ENCODE assay signal across 32 mouse cellular contexts in genomic region chr11:49820928-49821327, GRCm38 (mm10). TPM values are rescaled to one million over a fixed set of nuclear protein-coding genes. Genes with fewer than 3 reads are reported as not detected.
DNase-seq lines count a peak whose midpoint lies in the region; ATAC-seq and TF ChIP-seq lines count a peak whose summit lies in the region.
"Had no signal": no experiment of that assay in that cellular context is flagged by ENCODE, and none has a peak within 500 bp of the region (broad histone marks: within the 10 kb centered on the region; RNA-seq: fewer than 3 reads in every experiment).

No protein-coding gene starts in this region.

- H3K9me3 ChIP-seq in lung, embryonic 14.5 days (ENCODE audit: low read depth, low read length), result no peaks in the 10 kb centered on the region
- H3K9me3 ChIP-seq in intestine, embryonic 16.5 days (ENCODE audit: control insufficient read depth, low read length), result no peaks in the 10 kb centered on the region
- no peaks in the 10 kb centered on the region for H3K9me3 ChIP-seq in stomach, embryonic 16.5 days (replicated peaks; ENCODE audit: control insufficient read depth, low read length)
- no peaks in the 10 kb centered on the region for H3K9me3 ChIP-seq in midbrain, embryonic 15.5 days
- H3K9me3 ChIP-seq: embryonic facial prominence, embryonic 10.5 days; embryonic facial prominence, embryonic 13.5 days; forebrain, embryonic 10.5 days; forebrain, embryonic 13.5 days; heart, embryonic 10.5 days; heart, embryonic 13.5 days had no signal

- no peak overlapping the region for H3K9ac ChIP-seq in lung, embryonic 14.5 days
- no peak overlapping the region for H3K9ac ChIP-seq in intestine, embryonic 16.5 days (ENCODE audit: low read depth, low read length)
- no peak overlapping the region for H3K9ac ChIP-seq in stomach, embryonic 16.5 days (ENCODE audit: low read length)
- H3K9ac ChIP-seq in midbrain, embryonic 15.5 days, result no peak overlapping the region
- H3K9ac ChIP-seq: embryonic facial prominence, embryonic 13.5 days; forebrain, embryonic 13.5 days; heart, embryonic 13.5 days; hindbrain, embryonic 14.5 days had no signal

- H3K27ac ChIP-seq in lung, embryonic 14.5 days (ENCODE audit: low read depth), result no peak overlapping the region
- no peak overlapping the region for H3K27ac ChIP-seq in intestine, embryonic 16.5 days (ENCODE audit: low read length)
- H3K27ac ChIP-seq in stomach, embryonic 16.5 days (ENCODE audit: low read length), result no peak overlapping the region
- H3K27ac ChIP-seq in midbrain, embryonic 15.5 days, result no peak overlapping the region
- H3K27ac ChIP-seq: embryonic facial prominence, embryonic 10.5 days; embryonic facial prominence, embryonic 13.5 days; forebrain, embryonic 10.5 days; forebrain, embryonic 13.5 days; gastrocnemius, adult 2 months; heart, embryonic 10.5 days; heart, embryonic 13.5 days; hindbrain, embryonic 14.5 days; hindbrain, postnatal 0 days had no signal

- no peaks in the 10 kb centered on the region for H3K27me3 ChIP-seq in lung, embryonic 14.5 days (ENCODE audit: insufficient read depth, low read length)
- H3K27me3 ChIP-seq in intestine, embryonic 16.5 days (replicated peaks; ENCODE audit: control insufficient read depth, insufficient read depth, low read length), result no peaks in the 10 kb centered on the region
- no peaks in the 10 kb centered on the region for H3K27me3 ChIP-seq in stomach, embryonic 16.5 days (ENCODE audit: control insufficient read depth, insufficient read depth, low read length)
- no peaks in the 10 kb centered on the region for H3K27me3 ChIP-seq in midbrain, embryonic 15.5 days (replicated peaks)
- H3K27me3 ChIP-seq: CH12.LX; embryonic facial prominence, embryonic 13.5 days; forebrain, embryonic 13.5 days; heart, embryonic 13.5 days had no signal

- peak; percentile 44; the same call in 1 of the 2 replicates for ATAC-seq in lung, embryonic 14.5 days (ENCODE audit: insufficient read depth)
- 0 out of 2 replicates have a peak, but pooled peaks have one; percentile 42 for ATAC-seq in intestine, embryonic 16.5 days
- peak; percentile 58; the same call in 1 of the 2 replicates for ATAC-seq in stomach, embryonic 16.5 days (ENCODE audit: insufficient read depth, low FRiP score)
- no peak for ATAC-seq in midbrain, embryonic 15.5 days (replicated peaks)
- ATAC-seq: activated CD4-positive, CD25-positive, alpha-beta regulatory T cell, adult 4 months; forebrain, embryonic 13.5 days; forebrain, embryonic 16.5 days; hindbrain, postnatal 0 days had no signal

- no peak for DNase-seq in lung, embryonic 14.5 days
- DNase-seq in lung, postnatal 36 days, result no peak
- DNase-seq in frontal cortex, postnatal 14 days (ENCODE audit: low spot score in 2 of 2), result no peak
- DNase-seq in thymus, postnatal 4 days, result no peak
- DNase-seq: adrenal gland, adult 8-10 months; adrenal gland, postnatal 25 days; B cell, adult 2 months; cerebellum, adult 11-12 months; cerebellum, adult 8-10 months; cerebellum, postnatal 10 days; cerebellum, postnatal 36 days; embryo, embryonic 11 days; gastrocnemius, adult 2 months; gastrocnemius, postnatal 25 days; heart, adult 18-20 months; heart, postnatal 14 days; heart, postnatal 4 days had no signal

- no peak overlapping the region for H3K4me2 ChIP-seq in lung, embryonic 14.5 days
- no peak overlapping the region for H3K4me2 ChIP-seq in intestine, embryonic 16.5 days (ENCODE audit: low read depth, low read length)
- no peak overlapping the region for H3K4me2 ChIP-seq in stomach, embryonic 16.5 days (ENCODE audit: low read depth, low read length)
- H3K4me2 ChIP-seq in midbrain, embryonic 15.5 days, result no peak overlapping the region
- H3K4me2 ChIP-seq: embryonic facial prominence, embryonic 13.5 days; forebrain, embryonic 13.5 days; heart, embryonic 13.5 days; hindbrain, embryonic 14.5 days had no signal

- no peak overlapping the region for H3K4me3 ChIP-seq in lung, embryonic 14.5 days (ENCODE audit: low read depth, low read length)
- H3K4me3 ChIP-seq in intestine, embryonic 16.5 days (ENCODE audit: low read length), result no peak overlapping the region
- H3K4me3 ChIP-seq in stomach, embryonic 16.5 days (replicated peaks; ENCODE audit: low read length), result no peak overlapping the region
- no peak overlapping the region for H3K4me3 ChIP-seq in midbrain, embryonic 15.5 days
- H3K4me3 ChIP-seq: embryonic facial prominence, embryonic 10.5 days; embryonic facial prominence, embryonic 13.5 days; erythroblast, embryonic 14.5 days; forebrain, embryonic 10.5 days; forebrain, embryonic 13.5 days; gastrocnemius, adult 2 months; heart, embryonic 10.5 days; heart, embryonic 13.5 days had no signal

- TF ChIP-seq CTCF in lung, embryonic 14.5 days (IDR thresholded peaks at IDR 0.05; ENCODE audit: low read depth), result no peak

- H3K36me3 ChIP-seq in lung, embryonic 14.5 days (ENCODE audit: insufficient read depth), result peaks cover 16% of the 10 kb centered on the region; the same call in 1 of the 2 replicates
- 0 out of 2 replicates have a peak, but pooled peaks cover 3% of the 10 kb centered on the region for H3K36me3 ChIP-seq in intestine, embryonic 16.5 days (ENCODE audit: control insufficient read depth, insufficient read depth, low read length)
- H3K36me3 ChIP-seq in stomach, embryonic 16.5 days (ENCODE audit: control insufficient read depth, insufficient read depth, low read length), result no peaks in the 10 kb centered on the region
- H3K36me3 ChIP-seq in midbrain, embryonic 15.5 days (replicated peaks), result peaks cover 18% of the 10 kb centered on the region; the same call in 1 of the 2 replicates

- H3K4me1 ChIP-seq in lung, embryonic 14.5 days (ENCODE audit: insufficient read depth), result no peaks in the 10 kb centered on the region
- peaks cover 9% of the 10 kb centered on the region for H3K4me1 ChIP-seq in intestine, embryonic 16.5 days (ENCODE audit: control insufficient read depth, insufficient read depth, low read length)
- 0 out of 2 replicates have a peak, but pooled peaks cover 3% of the 10 kb centered on the region for H3K4me1 ChIP-seq in stomach, embryonic 16.5 days (ENCODE audit: control insufficient read depth, insufficient read depth, low read length)
- H3K4me1 ChIP-seq in midbrain, embryonic 15.5 days, result no peaks in the 10 kb centered on the region
- H3K4me1 ChIP-seq: embryonic facial prominence, embryonic 10.5 days; embryonic facial prominence, embryonic 13.5 days; forebrain, embryonic 10.5 days; forebrain, embryonic 13.5 days; heart, embryonic 10.5 days; heart, embryonic 13.5 days had no signal

- WGBS in lung, embryonic 14.5 days, result 62% methylated on average over 2 of the region's 2 CpGs
- 73% methylated on average over 2 of the region's 2 CpGs for WGBS in intestine, embryonic 16.5 days
- WGBS in stomach, embryonic 16.5 days, result 62% methylated on average over 2 of the region's 2 CpGs
- 90% methylated on average over 2 of the region's 2 CpGs for WGBS in midbrain, embryonic 15.5 days

RNA-seq across cellular contexts. Expression of gene Mapk9, which starts 25.6 kb away (rescaled TPM):
- 38.4 and 40.0 TPM in 2 replicates for polyA plus RNA-seq in lung, embryonic 14.5 days (2014; fragmentation: Nextera tagmentation; extraction: Ambion mirVana)
- 26.6 and 27.8 TPM in 2 replicates for polyA plus RNA-seq in intestine, embryonic 16.5 days (2015; fragmentation: Nextera tagmentation; extraction: Ambion mirVana)
- polyA plus RNA-seq in stomach, embryonic 16.5 days (2015; fragmentation: Nextera tagmentation; extraction: Ambion mirVana), result 26.5 and 31.1 TPM in 2 replicates
- polyA plus RNA-seq in midbrain, embryonic 15.5 days (2015; fragmentation: Nextera tagmentation; extraction: Ambion mirVana), result 63.3 and 68.7 TPM in 2 replicates

RNA-seq across cellular contexts. Expression of gene Gfpt2, which starts 26.9 kb away (rescaled TPM):
- polyA plus RNA-seq in lung, embryonic 14.5 days (2014; fragmentation: Nextera tagmentation; extraction: Ambion mirVana), result 10.4 and 11.6 TPM in 2 replicates
- 5.8 and 6.4 TPM in 2 replicates for polyA plus RNA-seq in intestine, embryonic 16.5 days (2015; fragmentation: Nextera tagmentation; extraction: Ambion mirVana)
- polyA plus RNA-seq in stomach, embryonic 16.5 days (2015; fragmentation: Nextera tagmentation; extraction: Ambion mirVana), result 9.4 and 9.6 TPM in 2 replicates
- 6.1 and 6.7 TPM in 2 replicates for polyA plus RNA-seq in midbrain, embryonic 15.5 days (2015; fragmentation: Nextera tagmentation; extraction: Ambion mirVana)
- polyA plus RNA-seq: erythroblast, embryonic 14.5 days had no signal
